Mouse (Mus musculus) stomach, embryonic 15.5 days (tissue): ENCODE measurements around the gene Gm44596. TPM values are rescaled to one million over a fixed set of nuclear protein-coding genes. Genes with fewer than 3 reads are reported as not detected.
"Not testable (repeated sequence)": the region's sequence is repeated elsewhere in the genome, so short reads cannot be mapped to it uniquely, and the experiment has no call there.

ENCODE experiments used
- ATAC-seq: fragments of 200-750 bp; cut with Nextera tagmentation; 2 replicates; pipeline ENCODE4 v1.8.0; 2017; ENCODE audit warnings: low read depth, moderate number of reproducible peaks, moderate TSS enrichment; ENCODE audit not compliant: insufficient read depth, low FRiP score
- H3K27ac ChIP-seq: fragments of 300-500 bp; sonication (generic); 2 replicates; pipeline ENCODE4 v1.5.1; 2015; ENCODE audit warnings: mild to moderate bottlenecking, inconsistent platforms
- H3K27me3 ChIP-seq: fragments of 300-500 bp; sonication (generic); replicated peaks from 2 replicates; pipeline ENCODE4 v1.6.1; 2015; ENCODE audit warnings: inconsistent platforms
- H3K36me3 ChIP-seq: fragments of 300-500 bp; sonication (generic); 2 replicates; pipeline ENCODE4 v1.6.1; 2015; ENCODE audit warnings: inconsistent platforms
- H3K4me1 ChIP-seq: fragments of 300-500 bp; sonication (generic); 2 replicates; pipeline ENCODE4 v1.6.1; 2015; ENCODE audit warnings: inconsistent platforms
- H3K4me2 ChIP-seq: fragments of 300-500 bp; sonication (generic); 2 replicates; pipeline ENCODE4 v1.6.1; 2015; ENCODE audit warnings: mild to moderate bottlenecking, inconsistent platforms
- H3K4me3 ChIP-seq: fragments of 300-500 bp; sonication (generic); replicated peaks from 2 replicates; pipeline ENCODE4 v1.5.1; 2015; ENCODE audit warnings: inconsistent platforms
- H3K9ac ChIP-seq: fragments of 300-500 bp; sonication (generic); 2 replicates; pipeline ENCODE4 v1.6.1; 2015; ENCODE audit warnings: inconsistent platforms
- H3K9me3 ChIP-seq: fragments of 300-500 bp; sonication (generic); 2 replicates; pipeline ENCODE4 v1.6.1; 2016; ENCODE audit warnings: inconsistent platforms
- WGBS: fragments of 180-500 bp; shearing (Covaris S2); methylation state at CpG from one replicate; pipeline ENCODE4 v1.1.7; 2015; 5-methylcytosine and 5-hydroxymethylcytosine counted together
- polyA plus RNA-seq: library from polyadenylated mRNA; unstranded; fragments of >200 nt; fragmentation: Nextera tagmentation; extraction: Ambion mirVana; gene quantifications from 2 replicates; pipeline ENCODE4 v1.2.1, GENCODE M21; 2015

Gm44596 gene
- polyA plus RNA-seq, 1 experiment from 2014 or later = not detected

GRCm38 (mm10) chr6:128358999-128359398 lies 16.3 kb upstream of the Gm44596 start:
- Histone ChIP-seq H3K4me1 (peaks cover 16% of the 10 kb centered on the region), H3K36me3 (peaks cover 12% of the 10 kb centered on the region), H3K27ac (no peak overlapping the region), H3K27me3 (no peaks in the 10 kb centered on the region), H3K9me3 (no peaks in the 10 kb centered on the region), H3K4me2 (no peak overlapping the region), H3K9ac (no peak overlapping the region), H3K4me3 (no peak overlapping the region)
- 27% methylated on average over 2 of the region's 2 CpGs for WGBS
- no peak for ATAC-seq

- peaks cover 19% of the 10 kb centered on the region for H3K36me3 ChIP-seq
- H3K4me2 ChIP-seq = peak overlapping the region; percentile 84
- H3K27me3 ChIP-seq = no peaks in the 10 kb centered on the region
- peak overlapping the region; percentile 96 for H3K27ac ChIP-seq
- peak overlapping the region; percentile 94 for H3K4me3 ChIP-seq
- H3K9me3 ChIP-seq = no peaks in the 10 kb centered on the region
- 12% methylated on average over 9 of the region's 9 CpGs for WGBS
- no peak for ATAC-seq
- H3K9ac ChIP-seq = peak overlapping the region; percentile 82
- H3K4me1 ChIP-seq = peaks cover 14% of the 10 kb centered on the region
Observed at GRCm38 (mm10) chr6:128361901-128362300, 13.4 kb upstream of the Gm44596 start.

GRCm38 (mm10) chr6:128362381-128363006 lies 12.8 kb upstream of the Gm44596 start, which contains the start of the genes Rhno1 and Foxm1:
TSS of gene Rhno1 (minus strand) at chr6:128362911.
TSS of gene Foxm1 (plus strand) at chr6:128362967.
- Histone ChIP-seq H3K36me3 (peaks cover 22% of the 10 kb centered on the region), H3K9me3 (no peaks in the 10 kb centered on the region), H3K9ac (peak within 1 kb of the TSS; percentile 82), H3K4me3 (peak within 1 kb of the TSS; percentile 94), H3K4me2 (peak within 1 kb of the TSS; percentile 84), H3K4me1 (peaks cover 14% of the 10 kb centered on the region), H3K27ac (peak within 1 kb of the TSS; percentile 96), H3K27me3 (no peaks in the 10 kb centered on the region)
- under 1% methylated on average over 56 of the region's 76 CpGs for WGBS
- peak; percentile 89 for ATAC-seq

- 1% methylated on average over 44 of the region's 46 CpGs for WGBS
- Histone ChIP-seq H3K4me1 (peaks cover 14% of the 10 kb centered on the region), H3K9me3 (no peaks in the 10 kb centered on the region), H3K4me2 (peak overlapping the region; percentile 84), H3K27me3 (no peaks in the 10 kb centered on the region), H3K4me3 (peak overlapping the region; percentile 94), H3K9ac (peak overlapping the region; percentile 82), H3K27ac (peak overlapping the region; percentile 96), H3K36me3 (peaks cover 22% of the 10 kb centered on the region)
- ATAC-seq = peak; percentile 23; the same call in 1 of the 2 replicates
Observed at GRCm38 (mm10) chr6:128363007-128363825, 12.1 kb upstream of the Gm44596 start.

- 67% methylated on average over 6 of the region's 6 CpGs for WGBS
- H3K27ac ChIP-seq = no peak overlapping the region
- no peak overlapping the region for H3K9ac ChIP-seq
- no peaks in the 10 kb centered on the region for H3K27me3 ChIP-seq
- peaks cover 14% of the 10 kb centered on the region for H3K4me1 ChIP-seq
- no peak overlapping the region for H3K4me3 ChIP-seq
- H3K9me3 ChIP-seq = no peaks in the 10 kb centered on the region
- no peak for ATAC-seq
- peaks cover 19% of the 10 kb centered on the region for H3K36me3 ChIP-seq
- H3K4me2 ChIP-seq = no peak overlapping the region
Observed at GRCm38 (mm10) chr6:128364721-128365120, 10.6 kb upstream of the Gm44596 start.

GRCm38 (mm10) chr6:128366466-128366865 lies 8.8 kb upstream of the Gm44596 start:
- no peak overlapping the region for H3K27ac ChIP-seq
- no peak overlapping the region for H3K4me3 ChIP-seq
- peaks cover 36% of the 10 kb centered on the region for H3K36me3 ChIP-seq
- H3K4me1 ChIP-seq = peaks cover 8% of the 10 kb centered on the region
- H3K9me3 ChIP-seq = no peaks in the 10 kb centered on the region
- H3K4me2 ChIP-seq = no peak overlapping the region
- H3K27me3 ChIP-seq = no peaks in the 10 kb centered on the region
- no peak overlapping the region for H3K9ac ChIP-seq
- ATAC-seq = no peak
- WGBS = 93% methylated on average over 5 of the region's 5 CpGs

GRCm38 (mm10) chr6:128370040-128370439 lies 5.3 kb upstream of the Gm44596 start:
- WGBS = 88% methylated on average over 5 of the region's 5 CpGs
- ATAC-seq = no peak
- H3K36me3 ChIP-seq = peaks cover 70% of the 10 kb centered on the region

GRCm38 (mm10) chr6:128376371-128377085 lies 1.2 kb downstream of the Gm44596 start:
- H3K9me3 ChIP-seq = no peaks in the 10 kb centered on the region
- ATAC-seq = no peak
- no peak overlapping the region for H3K4me3 ChIP-seq
- no peak overlapping the region for H3K9ac ChIP-seq
- WGBS = 81% methylated on average over 17 of the region's 17 CpGs
- peaks cover 41% of the 10 kb centered on the region for H3K36me3 ChIP-seq
- no peaks in the 10 kb centered on the region for H3K4me1 ChIP-seq
- 0 out of 2 replicates have a peak overlapping the region, but pooled peaks have one; percentile 48 for H3K27ac ChIP-seq
- no peaks in the 10 kb centered on the region for H3K27me3 ChIP-seq
- H3K4me2 ChIP-seq = no peak overlapping the region

More at GRCm38 (mm10) chr6:128370040-128370439, 5.3 kb upstream of the Gm44596 start:
- Histone ChIP-seq H3K9me3 (no peaks in the 10 kb centered on the region), H3K4me2 (no peak overlapping the region), H3K27me3 (no peaks in the 10 kb centered on the region), H3K4me1 (no peaks in the 10 kb centered on the region), H3K9ac (no peak overlapping the region), H3K4me3 (no peak overlapping the region), H3K27ac (no peak overlapping the region)

- Histone ChIP-seq H3K9me3 (no peaks in the 10 kb centered on the region), H3K36me3 (peaks cover 11% of the 10 kb centered on the region; the same call in 1 of the 2 replicates), H3K27ac (no peak overlapping the region), H3K4me1 (no peaks in the 10 kb centered on the region), H3K4me2 (no peak overlapping the region), H3K9ac (no peak overlapping the region), H3K27me3 (no peaks in the 10 kb centered on the region), H3K4me3 (no peak overlapping the region)
- no peak for ATAC-seq
- WGBS = 82% methylated on average over 16 of the region's 16 CpGs
Observed at GRCm38 (mm10) chr6:128379636-128380035, 4.3 kb downstream of the Gm44596 start.

GRCm38 (mm10) chr6:128380594-128381167 lies 5.4 kb downstream of the Gm44596 start:
- WGBS = 61% methylated on average over 1 of the region's 1 CpGs
- not testable (repeated sequence) for H3K4me1 ChIP-seq, H3K9ac ChIP-seq, H3K4me3 ChIP-seq, H3K27ac ChIP-seq, H3K9me3 ChIP-seq, ATAC-seq, H3K27me3 ChIP-seq, H3K36me3 ChIP-seq, H3K4me2 ChIP-seq

GRCm38 (mm10) chr6:128381254-128381653 lies 6.0 kb downstream of the Gm44596 start:
- H3K27me3 ChIP-seq = no peaks in the 10 kb centered on the region
- H3K4me1 ChIP-seq = no peaks in the 10 kb centered on the region
- 0 out of 2 replicates have a peak, but pooled peaks cover 3% of the 10 kb centered on the region for H3K36me3 ChIP-seq
- no peak overlapping the region for H3K9ac ChIP-seq
- H3K4me2 ChIP-seq = no peak overlapping the region
- no peak overlapping the region for H3K27ac ChIP-seq
- no peaks in the 10 kb centered on the region for H3K9me3 ChIP-seq
- no peak overlapping the region for H3K4me3 ChIP-seq
- no peak for ATAC-seq
- 67% methylated on average over 3 of the region's 3 CpGs for WGBS
